Mouse (Mus musculus): ENCODE measurements around the gene Zfp697.
A peak's percentile ranks its signal among the peaks of the same experiment; 100 is the strongest.
"Not testable (repeated sequence)": the region's sequence is repeated elsewhere in the genome, so short reads cannot be mapped to it uniquely, and the experiment has no call there.

The Zfp697 gene

GRCm38 (mm10) chr3:98418991-98419785, 36.9 kb downstream of the Zfp697 start:
- DNase-seq (ENCODE audit: low spot score in 2 of 2): no peak

- no peak for DNase-seq (ENCODE audit: low spot score in 2 of 2)
Observed at GRCm38 (mm10) chr3:98419786-98420070, 37.5 kb downstream of the Zfp697 start.

DNA sequence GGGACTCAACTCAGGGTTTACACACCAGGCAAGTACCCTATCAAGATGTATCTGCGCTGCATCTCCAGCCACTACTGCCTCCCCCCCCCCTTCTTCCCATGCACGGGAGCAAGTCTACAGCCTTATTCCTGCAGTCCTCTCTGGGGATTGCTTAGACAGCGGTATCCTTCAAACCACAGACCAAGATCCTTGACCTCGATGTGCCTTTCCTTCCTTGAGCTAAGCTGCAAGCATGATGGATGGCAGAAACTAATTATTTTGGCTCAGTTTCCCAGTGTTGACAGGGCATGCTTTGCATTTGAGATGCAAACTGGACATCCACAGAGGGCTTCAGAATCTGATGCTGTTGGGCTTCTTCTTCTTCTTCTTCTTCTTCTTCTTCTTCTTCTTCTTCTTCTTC, 40.7 kb downstream of the Zfp697 start:
- no peak for DNase-seq (ENCODE audit: low spot score in 2 of 2)

- no peak for DNase-seq (ENCODE audit: low spot score in 2 of 2)
Observed at GRCm38 (mm10) chr3:98426749-98427148, 44.5 kb downstream of the Zfp697 start.

DNA sequence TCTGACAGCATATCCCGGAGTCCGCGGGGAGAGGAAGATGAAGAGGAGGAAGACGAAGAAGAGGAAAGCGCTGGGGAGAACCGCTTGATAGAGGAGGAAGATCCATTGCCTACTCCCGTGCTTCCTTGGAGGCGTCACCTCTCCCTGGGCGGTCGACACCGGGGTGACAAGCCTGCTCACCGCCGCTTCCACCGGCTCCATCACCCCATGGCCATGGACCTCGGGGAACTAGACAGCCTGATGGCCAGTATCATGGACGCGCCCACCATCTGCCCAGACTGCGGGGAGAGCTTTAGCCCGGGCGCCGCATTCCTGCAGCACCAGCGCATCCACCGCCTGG, 45.0 kb downstream of the Zfp697 start:
- no peak for DNase-seq (ENCODE audit: low spot score in 2 of 2)

DNA sequence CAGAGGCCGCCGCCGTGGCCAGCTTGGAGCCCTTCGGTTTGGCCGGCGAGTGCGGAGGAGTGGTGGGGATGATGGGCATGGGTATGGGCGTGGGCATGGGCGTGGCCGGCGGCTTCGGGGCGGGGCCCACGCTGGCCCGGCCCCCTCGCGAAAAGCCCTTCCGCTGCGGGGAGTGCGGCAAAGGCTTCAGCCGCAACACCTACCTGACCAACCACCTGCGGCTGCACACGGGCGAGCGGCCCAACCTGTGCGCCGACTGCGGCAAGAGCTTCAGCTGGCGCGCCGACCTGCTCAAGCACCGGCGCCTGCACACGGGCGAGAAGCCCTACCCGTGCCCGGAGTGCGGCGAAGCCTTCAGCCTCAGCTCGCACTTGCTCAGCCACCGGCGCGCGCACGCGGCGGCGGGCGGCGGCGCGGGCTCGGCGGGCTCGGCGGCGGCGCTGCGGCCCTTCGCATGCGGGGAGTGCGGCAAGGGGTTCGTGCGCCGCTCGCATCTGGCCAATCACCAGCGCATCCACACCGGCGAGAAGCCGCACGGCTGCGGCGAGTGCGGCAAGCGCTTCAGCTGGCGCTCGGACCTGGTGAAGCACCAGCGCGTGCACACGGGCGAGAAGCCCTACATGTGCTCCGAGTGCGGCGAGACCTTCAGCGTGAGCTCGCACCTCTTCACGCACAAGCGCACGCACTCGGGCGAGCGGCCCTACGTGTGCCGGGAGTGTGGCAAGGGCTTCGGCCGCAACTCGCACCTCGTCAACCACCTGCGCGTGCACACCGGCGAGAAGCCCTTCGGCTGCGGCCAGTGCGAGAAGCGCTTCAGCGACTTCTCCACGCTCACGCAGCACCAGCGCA, 45.6 kb downstream of the Zfp697 start:
- peak; percentile 24 to 50 for DNase-seq (ENCODE audit: low spot score in 2 of 2)

DNA sequence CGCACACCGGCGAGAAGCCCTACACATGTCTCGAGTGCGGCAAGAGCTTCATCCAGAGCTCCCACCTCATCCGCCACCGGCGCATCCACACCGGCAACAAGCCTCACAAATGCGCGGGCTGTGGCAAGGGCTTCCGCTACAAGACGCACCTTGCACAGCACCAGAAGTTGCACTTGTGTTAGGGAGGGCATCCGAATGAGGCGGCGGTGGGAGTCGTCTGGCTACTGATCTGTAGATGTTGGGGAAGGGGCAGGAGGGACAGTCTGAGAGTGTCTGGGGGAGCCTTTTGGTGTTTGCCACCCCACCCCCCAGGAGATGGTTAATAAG, 46.2 kb downstream of the Zfp697 start:
- DNase-seq (ENCODE audit: low spot score in 2 of 2): no peak

DNA sequence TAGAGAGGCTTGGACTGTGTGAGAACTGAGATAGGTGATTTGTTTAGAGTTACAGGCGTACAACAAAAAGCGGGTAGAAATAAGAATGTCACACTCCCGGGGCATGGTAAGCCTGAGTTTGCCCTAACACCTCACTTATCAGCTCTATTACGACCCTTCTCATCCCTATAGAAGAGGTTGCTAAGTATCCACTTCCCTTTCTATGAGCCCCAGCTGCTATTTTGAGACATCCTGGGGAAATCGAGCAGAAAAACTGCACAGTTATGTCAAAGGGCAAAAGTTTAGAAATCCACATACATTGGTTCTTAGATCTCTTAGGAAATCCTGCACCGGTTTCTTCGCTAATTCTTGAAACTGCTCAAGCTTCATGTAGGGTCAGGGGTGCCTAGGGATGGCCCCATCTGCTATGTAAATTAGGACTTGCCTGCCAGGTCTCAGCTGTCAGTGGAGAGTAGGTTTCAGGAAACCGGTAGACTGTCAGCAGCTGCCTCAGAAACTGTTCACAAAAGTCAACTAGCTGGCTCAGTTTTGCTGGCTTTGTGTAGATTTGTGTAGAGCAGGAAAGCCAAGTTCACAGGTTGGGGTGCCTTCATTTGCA, 46.8 kb downstream of the Zfp697 start:
- no peak for DNase-seq (ENCODE audit: low spot score in 2 of 2)

DNA sequence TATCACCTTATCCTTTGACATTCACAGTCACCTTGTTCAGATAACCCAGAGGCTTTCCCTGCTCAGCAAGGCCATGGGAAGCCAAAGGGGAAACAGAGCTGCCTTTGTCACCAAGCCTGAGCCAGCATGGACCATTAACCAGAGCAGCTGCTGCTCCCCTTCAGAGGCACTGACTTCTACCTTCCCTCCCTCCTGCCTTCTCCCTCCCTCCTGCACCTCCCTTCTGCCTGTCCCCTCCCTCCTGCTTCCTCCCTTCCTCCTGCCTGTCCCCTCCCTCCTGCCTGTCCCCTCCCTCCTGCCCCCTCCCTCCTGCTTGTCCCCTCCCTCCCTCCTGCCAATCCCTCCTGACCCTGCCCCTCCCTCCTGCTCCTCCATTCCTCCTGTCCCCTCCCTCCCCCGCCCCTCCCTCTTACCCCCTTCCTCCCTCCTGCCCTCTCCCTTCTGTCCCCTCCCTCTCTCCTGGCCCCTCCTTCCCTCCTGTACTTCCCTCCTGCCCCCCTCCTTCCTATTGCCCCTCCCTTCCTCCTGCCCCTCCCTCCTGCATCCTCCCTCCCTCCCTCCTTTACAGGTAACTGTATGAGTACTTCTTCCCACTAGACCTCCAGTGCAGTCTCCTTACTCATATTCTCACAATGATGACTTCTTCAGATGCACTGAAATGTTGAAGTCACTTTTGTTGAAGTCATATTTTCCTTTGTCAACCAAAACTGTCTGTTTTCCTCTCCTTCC, 52.0 kb downstream of the Zfp697 start:
- DNase-seq (ENCODE audit: low spot score in 2 of 2): no peak

GRCm38 (mm10) chr3:98435030-98435429, 52.8 kb downstream of the Zfp697 start:
- no peak for DNase-seq (ENCODE audit: low spot score in 2 of 2)

GRCm38 (mm10) chr3:98442245-98442644, 60.0 kb downstream of the Zfp697 start:
- not testable (repeated sequence) for DNase-seq (ENCODE audit: low spot score in 2 of 2)

- DNase-seq (ENCODE audit: low spot score in 2 of 2): not testable (repeated sequence)
Observed at GRCm38 (mm10) chr3:98443149-98443779, 61.0 kb downstream of the Zfp697 start.

DNA sequence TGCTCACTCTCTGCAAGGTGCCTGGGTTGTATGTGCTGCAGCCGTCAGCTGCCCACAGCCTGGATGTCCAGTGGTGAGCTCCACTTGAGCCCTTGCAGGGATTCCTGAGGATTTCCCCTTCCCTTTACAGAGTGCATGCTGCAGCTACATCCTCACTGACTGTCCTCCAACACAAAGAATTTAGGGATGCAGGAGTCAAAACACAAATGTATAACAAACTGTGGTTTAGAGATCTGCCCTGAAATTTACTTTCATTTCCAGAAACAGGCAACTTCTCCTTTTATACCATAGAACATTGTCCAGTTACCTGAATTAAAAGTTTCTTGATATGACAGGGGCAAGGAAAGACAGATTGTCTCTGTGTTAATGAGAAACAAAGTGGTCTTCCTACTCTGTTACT, 61.7 kb downstream of the Zfp697 start:
- DNase-seq (ENCODE audit: low spot score in 2 of 2): not testable (repeated sequence)

GRCm38 (mm10) chr3:98453786-98454185, 71.5 kb downstream of the Zfp697 start:
- not testable (repeated sequence) for DNase-seq (ENCODE audit: low spot score in 2 of 2)

- DNase-seq (ENCODE audit: low spot score in 2 of 2): not testable (repeated sequence)
Observed at GRCm38 (mm10) chr3:98457026-98457425, 74.8 kb downstream of the Zfp697 start, which contains the start of gene Gm4450. Gene Gm4450, minus strand, starts transcription at chr3:98457126.

GRCm38 (mm10) chr3:98469323-98469722, 87.1 kb downstream of the Zfp697 start:
- not testable (repeated sequence) for DNase-seq (ENCODE audit: low spot score in 2 of 2)

DNA sequence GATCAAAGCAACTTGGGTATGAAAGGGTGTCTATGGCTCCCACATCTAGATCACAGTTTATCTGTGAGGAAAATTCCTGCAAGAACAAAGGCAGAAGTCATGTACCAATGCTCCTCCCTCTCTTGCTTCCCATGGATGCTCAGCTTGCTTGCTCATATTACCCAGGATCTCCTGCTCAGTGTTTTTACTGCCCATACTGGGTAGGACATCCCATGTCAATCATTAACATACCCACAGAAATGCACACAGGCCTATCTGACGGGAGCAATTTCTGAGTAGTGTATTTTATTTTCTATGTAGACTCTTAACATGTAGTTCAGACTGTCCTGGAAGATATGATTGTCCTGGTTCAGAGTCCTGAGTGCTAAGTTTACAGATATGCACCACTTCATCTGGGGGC, 88.8 kb downstream of the Zfp697 start:
- DNase-seq (ENCODE audit: low spot score in 2 of 2): not testable (repeated sequence)

GRCm38 (mm10) chr3:98471499-98471898, 89.2 kb downstream of the Zfp697 start:
- DNase-seq (ENCODE audit: low spot score in 2 of 2): not testable (repeated sequence)

- DNase-seq (ENCODE audit: low spot score in 2 of 2): not testable (repeated sequence)
Observed at GRCm38 (mm10) chr3:98494184-98494583, 111.9 kb downstream of the Zfp697 start.

DNA sequence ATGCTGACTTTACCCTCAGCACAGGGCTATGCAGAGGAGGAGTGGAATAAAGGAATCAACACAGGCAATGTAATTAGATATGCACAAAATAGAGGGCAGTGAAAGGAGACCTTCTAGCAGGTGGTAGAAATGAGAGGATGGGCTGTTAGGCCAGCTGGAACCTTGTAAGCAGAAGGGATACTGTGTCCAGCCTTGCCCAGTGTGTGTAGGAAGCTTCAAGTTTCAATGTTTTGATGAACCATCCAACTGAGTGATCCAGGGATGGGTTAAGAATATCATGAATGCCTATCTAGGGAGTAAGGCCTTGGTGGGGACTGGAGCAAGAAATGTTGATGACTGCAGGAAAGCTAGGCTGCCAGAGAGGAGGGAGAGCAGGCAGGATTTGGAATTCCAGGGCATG, 112.8 kb downstream of the Zfp697 start:
- DNase-seq (ENCODE audit: low spot score in 2 of 2): not testable (repeated sequence)

- not testable (repeated sequence) for DNase-seq (ENCODE audit: low spot score in 2 of 2)
Observed at GRCm38 (mm10) chr3:98496762-98497161, 114.5 kb downstream of the Zfp697 start.

- not testable (repeated sequence) for DNase-seq (ENCODE audit: low spot score in 2 of 2)
Observed at GRCm38 (mm10) chr3:98497401-98497800, 115.1 kb downstream of the Zfp697 start.

Measured in spleen, postnatal 14 days (tissue).